In genomic region chr2:29619484-29620300, GRCm38 (mm10) we compare ENCODE assay signal across 8 mouse cellular contexts. TPM values are rescaled to one million over a fixed set of nuclear protein-coding genes. Genes with fewer than 3 reads are reported as not detected.
DNase-seq lines count a peak whose midpoint lies in the region; ATAC-seq and TF ChIP-seq lines count a peak whose summit lies in the region.

Gene Rapgef1, plus strand, starts transcription at chr2:29619720.

- dilution Hi-C loops in CH12.LX (cut with MboI; ENCODE audit: extremely low pct_ligation_motif_present, extremely low pct_unique_long_range_greater_than_20kb, low sequenced_read_pairs) = no loop called here

- H3K36me3 ChIP-seq in CH12.LX (replicated peaks in 1 of 2; ENCODE audit: control insufficient read depth in 1 of 2, insufficient read depth in 1 of 2, low read length in 1 of 2) = peaks cover 4 to 16% of the 10 kb centered on the region in 2 experiments
- no peaks in the 10 kb centered on the region for H3K36me3 ChIP-seq in forebrain, embryonic 12.5 days (replicated peaks)
- H3K36me3 ChIP-seq in heart, embryonic 16.5 days (ENCODE audit: control insufficient read depth, insufficient read depth) = no peaks in the 10 kb centered on the region
- no peaks in the 10 kb centered on the region for H3K36me3 ChIP-seq in liver, embryonic 14.5 days (replicated peaks; ENCODE audit: control insufficient read depth, insufficient read depth, low read depth)
- H3K36me3 ChIP-seq in stomach, embryonic 15.5 days = no peaks in the 10 kb centered on the region

- peak within 1 kb of the TSS; percentile 97 for H3K9ac ChIP-seq in CH12.LX (ENCODE audit: insufficient read depth, low read depth)
- H3K9ac ChIP-seq in forebrain, embryonic 12.5 days = peak within 1 kb of the TSS; percentile 93
- peak within 1 kb of the TSS; percentile 93 for H3K9ac ChIP-seq in heart, embryonic 16.5 days (ENCODE audit: low read length)
- peak within 1 kb of the TSS; percentile 90 for H3K9ac ChIP-seq in liver, embryonic 14.5 days (replicated peaks)
- H3K9ac ChIP-seq in stomach, embryonic 15.5 days = peak within 1 kb of the TSS; percentile 89

- peak; percentile 84 for DNase-seq in CH12.LX (ENCODE audit: extremely low read depth)
- peak; percentile 47 for DNase-seq in c-Kit-positive CD71-positive TER-119-negative erythroid progenitor cells, embryonic 14.5 days (ENCODE audit: low read depth)
- peak; percentile 78 to 80 for DNase-seq in kidney, postnatal 25 days
- peak; percentile 49 to 58 (median 56) for DNase-seq in liver, embryonic 14.5 days (ENCODE audit: low read depth in 3 of 3, low spot score in 3 of 3)
- DNase-seq in neural tube, embryonic 10.5 days (ENCODE audit: extremely low spot score, low spot score) = peak; percentile 95

- ATAC-seq in forebrain, embryonic 12.5 days (ENCODE audit: low FRiP score) = peak; percentile 80
- peak; percentile 71 for ATAC-seq in heart, embryonic 16.5 days (replicated peaks; ENCODE audit: extremely low read depth, insufficient read depth, low FRiP score)
- peak; percentile 76 for ATAC-seq in liver, embryonic 14.5 days (ENCODE audit: insufficient read depth)
- peak; percentile 74 for ATAC-seq in stomach, embryonic 15.5 days (ENCODE audit: insufficient read depth, low FRiP score, low read depth)

- in situ Hi-C loops in CH12.LX (cut with MboI; ENCODE audit: low pct_ligation_motif_present, low pct_unique_long_range_greater_than_20kb, low sequenced_read_pairs) = no loop called here

- H3K9me3 ChIP-seq in CH12.LX (replicated peaks; ENCODE audit: low read length) = no peaks in the 10 kb centered on the region
- H3K9me3 ChIP-seq in forebrain, embryonic 12.5 days = no peaks in the 10 kb centered on the region
- no peaks in the 10 kb centered on the region for H3K9me3 ChIP-seq in heart, embryonic 16.5 days (replicated peaks; ENCODE audit: control insufficient read depth, low read length)
- H3K9me3 ChIP-seq in liver, embryonic 14.5 days (ENCODE audit: control insufficient read depth, low read length) = no peaks in the 10 kb centered on the region
- no peaks in the 10 kb centered on the region for H3K9me3 ChIP-seq in stomach, embryonic 15.5 days

- H3K27me3 ChIP-seq in CH12.LX (replicated peaks) = no peaks in the 10 kb centered on the region
- H3K27me3 ChIP-seq in forebrain, embryonic 12.5 days = no peaks in the 10 kb centered on the region
- no peaks in the 10 kb centered on the region for H3K27me3 ChIP-seq in heart, embryonic 16.5 days (ENCODE audit: control insufficient read depth, insufficient read depth, low read length)
- H3K27me3 ChIP-seq in liver, embryonic 14.5 days (ENCODE audit: control insufficient read depth, insufficient read depth, low read length) = no peaks in the 10 kb centered on the region
- no peaks in the 10 kb centered on the region for H3K27me3 ChIP-seq in stomach, embryonic 15.5 days (replicated peaks)

- peak within 1 kb of the TSS; percentile 94 for H3K4me2 ChIP-seq in CH12.LX (ENCODE audit: insufficient read depth, low read depth, poor library complexity, severe bottlenecking)
- H3K4me2 ChIP-seq in forebrain, embryonic 12.5 days = peak within 1 kb of the TSS; percentile 82
- H3K4me2 ChIP-seq in heart, embryonic 16.5 days (ENCODE audit: low read depth, low read length) = peak within 1 kb of the TSS; percentile 90
- H3K4me2 ChIP-seq in liver, embryonic 14.5 days (ENCODE audit: low read depth) = peak within 1 kb of the TSS; percentile 93
- H3K4me2 ChIP-seq in stomach, embryonic 15.5 days = peak within 1 kb of the TSS; percentile 74

- TF ChIP-seq CTCF in CH12.LX (conservative IDR thresholded peaks at IDR 0.05 in 1 of 2, IDR thresholded peaks at IDR 0.05 in 1 of 2; ENCODE audit: low read depth in 2 of 2, low read length in 2 of 2) = peak; percentile 76 to 99
- peak; percentile 95 for TF ChIP-seq CTCF in liver, embryonic 14.5 days (IDR thresholded peaks at IDR 0.05; ENCODE audit: low read depth)

- H3K4me1 ChIP-seq in CH12.LX (ENCODE audit: control insufficient read depth in 1 of 2, insufficient read depth in 2 of 2) = peaks cover 25 to 38% of the 10 kb centered on the region in 2 experiments
- H3K4me1 ChIP-seq in forebrain, embryonic 12.5 days = peaks cover 32% of the 10 kb centered on the region
- peaks cover 41% of the 10 kb centered on the region for H3K4me1 ChIP-seq in heart, embryonic 16.5 days (ENCODE audit: control insufficient read depth, insufficient read depth, low read length)
- H3K4me1 ChIP-seq in liver, embryonic 14.5 days (replicated peaks; ENCODE audit: control insufficient read depth in 2 of 2, insufficient read depth in 2 of 2, low read length in 1 of 2) = peaks cover 14 to 25% of the 10 kb centered on the region in 2 experiments
- H3K4me1 ChIP-seq in stomach, embryonic 15.5 days = peaks cover 28% of the 10 kb centered on the region

- peak; percentile 64 for TF ChIP-seq POLR2A in CH12.LX (IDR thresholded peaks at IDR 0.05; ENCODE audit: low read depth, low read length)

- peak within 1 kb of the TSS; percentile 83 to 96 (median 93) for H3K4me3 ChIP-seq in CH12.LX (replicated peaks in 1 of 3; ENCODE audit: low read depth in 2 of 3, low read length in 2 of 3, poor library complexity in 1 of 3)
- H3K4me3 ChIP-seq in forebrain, embryonic 12.5 days (replicated peaks) = peak within 1 kb of the TSS; percentile 82
- peak within 1 kb of the TSS; percentile 69 for H3K4me3 ChIP-seq in heart, embryonic 16.5 days (ENCODE audit: low read length)
- peak within 1 kb of the TSS; percentile 91 to 99 for H3K4me3 ChIP-seq in liver, embryonic 14.5 days (ENCODE audit: insufficient read depth in 1 of 2, low read depth in 2 of 2, low read length in 2 of 2)
- peak within 1 kb of the TSS; percentile 87 for H3K4me3 ChIP-seq in stomach, embryonic 15.5 days (replicated peaks)

- H3K79me2 ChIP-seq in CH12.LX (replicated peaks; ENCODE audit: control insufficient read depth, extremely low read depth, insufficient read depth, poor library complexity, severe bottlenecking) = peaks cover 43% of the 10 kb centered on the region

- H3K27ac ChIP-seq in CH12.LX (ENCODE audit: insufficient read depth, low read depth) = peak within 1 kb of the TSS; percentile 99
- H3K27ac ChIP-seq in forebrain, embryonic 12.5 days = peak within 1 kb of the TSS; percentile 96
- H3K27ac ChIP-seq in heart, embryonic 16.5 days (ENCODE audit: low read length) = peak within 1 kb of the TSS; percentile 75
- peak within 1 kb of the TSS; percentile 41 for H3K27ac ChIP-seq in liver, embryonic 14.5 days
- peak within 1 kb of the TSS; percentile 81 for H3K27ac ChIP-seq in stomach, embryonic 15.5 days

- TF ChIP-seq RAD21 in CH12.LX (IDR thresholded peaks at IDR 0.05; ENCODE audit: low read depth, low read length) = peak; percentile 71

- WGBS in forebrain, embryonic 12.5 days = under 1% methylated on average over 35 of the region's 101 CpGs
- WGBS in heart, embryonic 16.5 days = under 1% methylated on average over 72 of the region's 101 CpGs
- 1% methylated on average over 69 of the region's 101 CpGs for WGBS in liver, embryonic 14.5 days (ENCODE audit: insufficient replicate concordance)
- under 1% methylated on average over 88 of the region's 101 CpGs for WGBS in stomach, embryonic 15.5 days

- TF ChIP-seq EP300 in CH12.LX (IDR thresholded peaks at IDR 0.05; ENCODE audit: low read length) = no peak
- TF ChIP-seq EP300 in liver, embryonic 14.5 days (IDR thresholded peaks at IDR 0.05; ENCODE audit: low read depth) = no peak

TF ChIP-seq in CH12.LX, 34 proteins besides CTCF, POLR2A, EP300 and RAD21 (continues in another document):
- TF ChIP-seq NELFE (IDR thresholded peaks at IDR 0.05; ENCODE audit: low read depth, low read length) = peak; percentile 97; the same call in 1 of the 2 replicates
- no peak for TF ChIP-seq RCOR1 (conservative IDR thresholded peaks at IDR 0.05; ENCODE audit: low read depth, low read length)
- peak; percentile 83 for TF ChIP-seq MEF2A (IDR thresholded peaks at IDR 0.05; ENCODE audit: borderline replicate concordance, low read depth, low read length)
- 0 out of 2 replicates have a peak, but pooled peaks have one; percentile 58 for TF ChIP-seq MYC (IDR thresholded peaks at IDR 0.05; ENCODE audit: low read depth, low read length)
- no peak for TF ChIP-seq CHD2 (IDR thresholded peaks at IDR 0.05; ENCODE audit: low read length)
- TF ChIP-seq UBTF (IDR thresholded peaks at IDR 0.05; ENCODE audit: low read depth, low read length) = peak; percentile 87; the same call in 1 of the 2 replicates
- peak; percentile 68 for TF ChIP-seq IRF4 (IDR thresholded peaks at IDR 0.05; ENCODE audit: low read depth, low read length)
- TF ChIP-seq ZMIZ1 (IDR thresholded peaks at IDR 0.05; ENCODE audit: low read depth, low read length) = peak; percentile 45; the same call in 1 of the 2 replicates
- 0 out of 2 replicates have a peak, but pooled peaks have one; percentile 41 for TF ChIP-seq TBP (conservative IDR thresholded peaks at IDR 0.05; ENCODE audit: low read depth, low read length)
- no peak for TF ChIP-seq USF1 (IDR thresholded peaks at IDR 0.05; ENCODE audit: low read depth, low read length)
- TF ChIP-seq SMC3 (IDR thresholded peaks at IDR 0.05; ENCODE audit: low read depth, low read length) = peak; percentile 94
- peak; percentile 81 for TF ChIP-seq MXI1 (IDR thresholded peaks at IDR 0.05; ENCODE audit: low read depth, low read length)
- TF ChIP-seq ZKSCAN1 (IDR thresholded peaks at IDR 0.05; ENCODE audit: borderline replicate concordance, low read depth, low read length) = no peak
- TF ChIP-seq ELF1 (IDR thresholded peaks at IDR 0.05; ENCODE audit: low read depth, low read length) = peak; percentile 95
- no peak for TF ChIP-seq MAFK (IDR thresholded peaks at IDR 0.05; ENCODE audit: insufficient replicate concordance, low read length)
- TF ChIP-seq JUND (conservative IDR thresholded peaks at IDR 0.05; ENCODE audit: low read depth, low read length) = no peak
- TF ChIP-seq BHLHE40 (IDR thresholded peaks at IDR 0.05; ENCODE audit: low read depth, low read length) = peak; percentile 54; the same call in 1 of the 2 replicates
- TF ChIP-seq SIN3A (IDR thresholded peaks at IDR 0.05; ENCODE audit: low read length) = peak; percentile 89
- peak; percentile 68 for TF ChIP-seq HCFC1 (IDR thresholded peaks at IDR 0.05; ENCODE audit: low read depth, low read length)
- no peak for TF ChIP-seq GABPA (IDR thresholded peaks at IDR 0.05; ENCODE audit: insufficient replicate concordance, low read depth, low read length)

RNA-seq across cellular contexts. Expression of gene Rapgef1, which starts in this region (rescaled TPM):
- total RNA-seq in CH12.LX (2012; rRNA removed) = 149 and 185 TPM in 2 replicates
- 84.0 and 86.5 TPM in 2 replicates for total RNA-seq in CH12.LX (2014; rRNA removed)
- 143 and 170 TPM in 2 replicates for polyA plus RNA-seq in CH12.LX (2012; ENCODE audit: insufficient read length, low read depth)
- polyA plus RNA-seq in forebrain, embryonic 12.5 days (2016; fragmentation: Nextera tagmentation; extraction: Ambion mirVana) = 22.3 and 24.0 TPM in 2 replicates
- 11.3 and 12.9 TPM in 2 replicates for polyA plus RNA-seq in heart, embryonic 16.5 days (2015; fragmentation: Nextera tagmentation; extraction: Ambion mirVana)
- polyA plus RNA-seq in liver, embryonic 14.5 days (2012; rRNA removed) = 10.1 and 11.1 TPM in 2 replicates
- 3.9 and 5.5 TPM in 2 replicates for polyA plus RNA-seq in liver, embryonic 14.5 days (2014; fragmentation: Nextera tagmentation; extraction: Ambion mirVana)
- 12.7 and 14.5 TPM in 2 replicates for polyA plus RNA-seq in stomach, embryonic 15.5 days (2015; fragmentation: Nextera tagmentation; extraction: Ambion mirVana)

Comparison
In these comparisons a context has a peak if more than half of its experiments do, and no peak if none do; other contexts are left out.
1. Peak in every context shown above with its lines: DNase-seq, ATAC-seq, H3K4me3 ChIP-seq and H3K27ac ChIP-seq.
2. H3K27ac ChIP-seq: peak in every context shown above with its lines; median percentile 99 in CH12.LX; 96 in forebrain, embryonic 12.5 days; 81 in stomach, embryonic 15.5 days; 75 in heart, embryonic 16.5 days; 41 in liver, embryonic 14.5 days.